Mouse (Mus musculus) C2C12 (cell line): ENCODE data around the gene Foxa1.

ENCODE experiments used
- CTCF ChIP-seq: IDR thresholded peaks from one replicate; pipeline ENCODE4 v1.5.1; 2011; ENCODE audit not compliant: control insufficient read depth, insufficient read depth, insufficient read length
- MAX ChIP-seq: IDR thresholded peaks from one replicate; pipeline ENCODE4 v1.6.1; 2011; ENCODE audit warnings: mild to moderate bottlenecking, control low read depth
- MYOG ChIP-seq: IDR thresholded peaks from one replicate; pipeline ENCODE4 v1.6.1; 2011; ENCODE audit not compliant: control insufficient read depth, insufficient read length; ENCODE audit errors: extremely low read depth

- TF ChIP-seq CTCF (no peak), MAX (no peak), MYOG (no peak)
Observed at GRCm38 (mm10) chr12:57549667-57550160, 3.0 kb upstream of the Foxa1 start.
